Mouse (Mus musculus): Measurements from ENCODE around the gene Zic3.

DNA sequence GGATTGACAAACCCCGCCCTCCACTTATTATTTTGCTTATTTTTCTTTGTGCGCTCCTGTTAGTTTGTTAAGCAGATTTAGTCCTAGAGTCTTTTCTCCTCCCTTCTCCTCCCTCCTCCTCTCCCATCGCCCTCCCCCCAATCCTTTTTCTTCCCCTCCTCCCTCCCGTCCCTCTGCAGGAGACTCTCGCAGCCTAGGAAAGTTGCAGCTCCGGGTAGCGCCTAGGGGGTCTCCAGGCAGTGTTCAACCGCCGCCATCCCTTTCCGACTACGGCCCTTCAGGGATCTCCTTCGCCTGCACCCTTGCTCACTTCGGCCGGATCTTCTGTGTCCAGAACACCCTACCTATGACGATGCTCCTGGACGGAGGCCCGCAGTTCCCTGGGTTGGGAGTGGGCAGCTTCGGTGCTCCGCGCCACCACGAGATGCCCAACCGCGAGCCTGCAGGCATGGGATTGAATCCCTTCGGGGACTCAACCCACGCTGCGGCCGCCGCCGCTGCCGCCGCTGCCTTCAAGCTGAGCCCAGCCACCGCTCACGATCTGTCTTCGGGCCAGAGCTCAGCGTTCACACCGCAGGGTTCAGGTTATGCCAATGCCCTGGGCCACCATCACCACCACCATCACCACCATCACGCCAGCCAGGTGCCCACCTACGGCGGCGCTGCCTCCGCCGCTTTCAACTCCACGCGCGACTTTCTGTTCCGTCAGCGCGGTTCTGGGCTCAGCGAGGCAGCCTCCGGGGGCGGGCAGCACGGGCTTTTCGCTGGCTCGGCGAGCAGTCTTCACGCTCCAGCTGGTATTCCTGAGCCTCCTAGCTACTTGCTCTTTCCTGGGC, 8.6 kb downstream of the Zic3 start:
- TF ChIP-seq HCFC1 (IDR thresholded peaks at IDR 0.05; ENCODE audit: borderline replicate concordance, insufficient read depth, low read length) (no peak), ZC3H11A (IDR thresholded peaks at IDR 0.05; ENCODE audit: borderline replicate concordance, low read depth, low read length) (no peak)

Measured in ES-E14 (cell line).